Mouse (Mus musculus) adrenal gland (tissue): ENCODE data around the gene Car11.

Source experiments
- intact Hi-C: fragments of 180-260 bp; cut with DNase I; formaldehyde crosslinking; loops from one replicate; pipeline ENCODE4 v1.15.1; 2025

Car11 gene

GRCm38 (mm10) chr7:45721642-45722347, 22.2 kb downstream of the Car11 start:
- intact Hi-C loops: no loop called here

GRCm38 (mm10) chr7:45722348-45722713, 22.7 kb downstream of the Car11 start:
- intact Hi-C loops: no loop called here

GRCm38 (mm10) chr7:45723301-45723700, 23.7 kb downstream of the Car11 start:
- intact Hi-C loops: no loop called here

GRCm38 (mm10) chr7:45723781-45724180, 24.1 kb downstream of the Car11 start:
- intact Hi-C loops: no loop called here

- intact Hi-C loops: no loop called here
Observed at GRCm38 (mm10) chr7:45725151-45725550, 25.5 kb downstream of the Car11 start.

GRCm38 (mm10) chr7:45725713-45726112, 26.1 kb downstream of the Car11 start, which contains the start of gene Spaca4:
TSS of gene Spaca4 (minus strand) at chr7:45725813.
- intact Hi-C loops: no loop called here

GRCm38 (mm10) chr7:45726419-45726818, 26.8 kb downstream of the Car11 start:
- intact Hi-C loops: no loop called here

- intact Hi-C loops: no loop called here
Observed at GRCm38 (mm10) chr7:45727625-45728024, 28.0 kb downstream of the Car11 start.

- intact Hi-C loops: no loop called here
Observed at GRCm38 (mm10) chr7:45730727-45731431, 31.2 kb downstream of the Car11 start.

GRCm38 (mm10) chr7:45733477-45733876, 33.8 kb downstream of the Car11 start:
- intact Hi-C loops: no loop called here

GRCm38 (mm10) chr7:45739162-45739763, 39.6 kb downstream of the Car11 start:
- intact Hi-C loops: loop anchor here (1.0 to 5.0 kb wide), 3 partner anchors 62 to 268 kb away; no protein-coding TSS in a partner anchor

GRCm38 (mm10) chr7:45739820-45740219, 40.2 kb downstream of the Car11 start:
- intact Hi-C loops: loop anchor here (1.0 to 5.0 kb wide), 3 partner anchors 61 to 267 kb away; no protein-coding TSS in a partner anchor

GRCm38 (mm10) chr7:45741308-45741707, 41.7 kb downstream of the Car11 start:
- intact Hi-C loops: no loop called here

- intact Hi-C loops: no loop called here
Observed at GRCm38 (mm10) chr7:45741777-45742176, 42.1 kb downstream of the Car11 start.

- intact Hi-C loops: no loop called here
Observed at GRCm38 (mm10) chr7:45742338-45742737, 42.7 kb downstream of the Car11 start.

- intact Hi-C loops: no loop called here
Observed at GRCm38 (mm10) chr7:45744387-45744786, 44.7 kb downstream of the Car11 start.

GRCm38 (mm10) chr7:45746518-45746917, 46.9 kb downstream of the Car11 start:
- intact Hi-C loops: no loop called here

- intact Hi-C loops: no loop called here
Observed at GRCm38 (mm10) chr7:45747450-45747849, 47.8 kb downstream of the Car11 start.

- intact Hi-C loops: no loop called here
Observed at GRCm38 (mm10) chr7:45748110-45748509, 48.5 kb downstream of the Car11 start.

- intact Hi-C loops: no loop called here
Observed at GRCm38 (mm10) chr7:45749401-45749800, 49.8 kb downstream of the Car11 start.

- intact Hi-C loops: no loop called here
Observed at GRCm38 (mm10) chr7:45750162-45750561, 50.5 kb downstream of the Car11 start.
